ENCODE assay signal across 8 mouse cellular contexts in genomic region chr7:49245537-49246239, GRCm38 (mm10).
DNase-seq lines count a peak whose midpoint lies in the region; ATAC-seq and TF ChIP-seq lines count a peak whose summit lies in the region.

No protein-coding gene starts in this region.

- TF ChIP-seq CTCF in liver, embryonic 14.5 days (IDR thresholded peaks at IDR 0.05; ENCODE audit: low read depth), result no peak

- H3K27me3 ChIP-seq in forebrain, embryonic 10.5 days (ENCODE audit: poor library complexity, severe bottlenecking), result peaks cover 70% of the 10 kb centered on the region
- H3K27me3 ChIP-seq in heart, embryonic 15.5 days, result peaks cover 10% of the 10 kb centered on the region
- peaks cover 33% of the 10 kb centered on the region for H3K27me3 ChIP-seq in liver, embryonic 14.5 days (ENCODE audit: control insufficient read depth, insufficient read depth, low read length)
- peaks cover 14% of the 10 kb centered on the region for H3K27me3 ChIP-seq in stomach, embryonic 15.5 days (replicated peaks)

- ATAC-seq in CD4-positive, CD25-positive, alpha-beta regulatory T cell, adult 4 months, result peak; percentile 86
- peak; percentile 90 for ATAC-seq in heart, embryonic 15.5 days (replicated peaks; ENCODE audit: insufficient number of reproducible peaks, insufficient read depth, low FRiP score, low read depth)
- ATAC-seq in liver, embryonic 14.5 days (ENCODE audit: insufficient read depth), result peak; percentile 94
- ATAC-seq in stomach, embryonic 15.5 days (ENCODE audit: insufficient read depth, low FRiP score, low read depth), result peak; percentile 95

- H3K9ac ChIP-seq in heart, embryonic 15.5 days, result peak overlapping the region; percentile 66
- peak overlapping the region; percentile 36; the same call in 1 of the 2 replicates for H3K9ac ChIP-seq in liver, embryonic 14.5 days (replicated peaks)
- H3K9ac ChIP-seq in stomach, embryonic 15.5 days, result peak overlapping the region; percentile 56; the same call in 1 of the 2 replicates

- peak overlapping the region; percentile 66 for H3K4me3 ChIP-seq in forebrain, embryonic 10.5 days
- peak overlapping the region; percentile 59 for H3K4me3 ChIP-seq in heart, embryonic 15.5 days
- peak overlapping the region; percentile 53 to 54 for H3K4me3 ChIP-seq in liver, embryonic 14.5 days (ENCODE audit: insufficient read depth in 1 of 2, low read depth in 2 of 2, low read length in 2 of 2)
- H3K4me3 ChIP-seq in stomach, embryonic 15.5 days (replicated peaks), result peak overlapping the region; percentile 60

- WGBS in forebrain, embryonic 10.5 days, result under 1% methylated on average over 68 of the region's 68 CpGs
- under 1% methylated on average over 63 of the region's 68 CpGs for WGBS in heart, embryonic 15.5 days
- under 1% methylated on average over 67 of the region's 68 CpGs for WGBS in liver, embryonic 14.5 days (ENCODE audit: insufficient replicate concordance)
- under 1% methylated on average over 68 of the region's 68 CpGs for WGBS in stomach, embryonic 15.5 days

- H3K36me3 ChIP-seq in forebrain, embryonic 10.5 days (replicated peaks), result no peaks in the 10 kb centered on the region
- no peaks in the 10 kb centered on the region for H3K36me3 ChIP-seq in heart, embryonic 15.5 days
- H3K36me3 ChIP-seq in liver, embryonic 14.5 days (replicated peaks; ENCODE audit: control insufficient read depth, insufficient read depth, low read depth), result no peaks in the 10 kb centered on the region
- H3K36me3 ChIP-seq in stomach, embryonic 15.5 days, result no peaks in the 10 kb centered on the region

- peaks cover 34% of the 10 kb centered on the region for H3K4me1 ChIP-seq in forebrain, embryonic 10.5 days
- H3K4me1 ChIP-seq in heart, embryonic 15.5 days (replicated peaks), result peaks cover 48% of the 10 kb centered on the region
- H3K4me1 ChIP-seq in liver, embryonic 14.5 days (replicated peaks; ENCODE audit: control insufficient read depth in 2 of 2, insufficient read depth in 2 of 2, low read length in 1 of 2), result no peaks in the 10 kb centered on the region; a peak in 1 of 4 replicates
- peaks cover 32% of the 10 kb centered on the region for H3K4me1 ChIP-seq in stomach, embryonic 15.5 days

- peak; percentile 71 for DNase-seq in c-Kit-positive CD71-negative TER-119-negative erythroid progenitor cells, embryonic 14.5 days (ENCODE audit: low read depth)
- DNase-seq in forebrain, embryonic 10.5 days (ENCODE audit: extremely low spot score, low spot score), result peak; percentile 89
- DNase-seq in kidney, postnatal 14 days, result peak; percentile 96
- DNase-seq in liver, embryonic 14.5 days (ENCODE audit: low read depth in 3 of 3, low spot score in 3 of 3), result peak; percentile 63 to 68 (median 68)
- DNase-seq in neural tube, embryonic 10.5 days (ENCODE audit: extremely low spot score, low spot score), result peak; percentile 91

- no peak for TF ChIP-seq EP300 in liver, embryonic 14.5 days (IDR thresholded peaks at IDR 0.05; ENCODE audit: low read depth)

- H3K27ac ChIP-seq in forebrain, embryonic 10.5 days, result peak overlapping the region; percentile 93
- peak overlapping the region; percentile 89 for H3K27ac ChIP-seq in heart, embryonic 15.5 days
- no peak overlapping the region for H3K27ac ChIP-seq in liver, embryonic 14.5 days
- H3K27ac ChIP-seq in stomach, embryonic 15.5 days, result peak overlapping the region; percentile 77

- no peaks in the 10 kb centered on the region for H3K9me3 ChIP-seq in forebrain, embryonic 10.5 days
- no peaks in the 10 kb centered on the region for H3K9me3 ChIP-seq in heart, embryonic 15.5 days (replicated peaks)
- no peaks in the 10 kb centered on the region for H3K9me3 ChIP-seq in liver, embryonic 14.5 days (ENCODE audit: control insufficient read depth, low read length)
- no peaks in the 10 kb centered on the region for H3K9me3 ChIP-seq in stomach, embryonic 15.5 days

- peak overlapping the region; percentile 84 for H3K4me2 ChIP-seq in heart, embryonic 15.5 days
- peak overlapping the region; percentile 74 for H3K4me2 ChIP-seq in liver, embryonic 14.5 days (ENCODE audit: low read depth)
- H3K4me2 ChIP-seq in stomach, embryonic 15.5 days, result peak overlapping the region; percentile 99
